Mouse (Mus musculus): ENCODE measurements at regions not wholly inside any gene's neighbourhood (a gene's known extent, or its start where the extent isn't known, plus 50 kb on each side); places are given as distances from the start of the nearest gene placed in this dataset.

GRCm38 (mm10) chr9:83326437-83327086 is 114.4 kb downstream of the Lca5 start:
- Histone ChIP-seq H3K4me2 (no peak overlapping the region), H3K4me1 (0 out of 2 replicates have a peak, but pooled peaks cover 2% of the 10 kb centered on the region), H3K9me3 (no peaks in the 10 kb centered on the region), H3K36me3 (no peaks in the 10 kb centered on the region), H3K27ac (no peak overlapping the region), H3K4me3 (no peak overlapping the region), H3K27me3 (no peaks in the 10 kb centered on the region), H3K9ac (no peak overlapping the region)
- 35% methylated on average over 7 of the region's 7 CpGs for WGBS
- ATAC-seq (ENCODE audit: borderline replicate concordance, extremely low read depth, low FRiP score, low TSS enrichment), result no peak

- no peaks in the 10 kb centered on the region for H3K27me3 ChIP-seq
- no peak overlapping the region for H3K4me3 ChIP-seq
- H3K9ac ChIP-seq, result no peak overlapping the region
- no peak overlapping the region for H3K27ac ChIP-seq
- ATAC-seq (ENCODE audit: borderline replicate concordance, extremely low read depth, low FRiP score, low TSS enrichment), result no peak
- H3K36me3 ChIP-seq, result no peaks in the 10 kb centered on the region
- H3K4me1 ChIP-seq, result 0 out of 2 replicates have a peak, but pooled peaks cover 2% of the 10 kb centered on the region
- no peaks in the 10 kb centered on the region for H3K9me3 ChIP-seq
- WGBS, result 17% methylated on average over 6 of the region's 6 CpGs
- H3K4me2 ChIP-seq, result no peak overlapping the region
These were observed 115.0 kb downstream of the Lca5 start for GRCm38 (mm10) chr9:83325910-83326309.

- WGBS, result 64% methylated on average over 3 of the region's 3 CpGs
- no peaks in the 10 kb centered on the region for H3K9me3 ChIP-seq
- H3K27me3 ChIP-seq, result no peaks in the 10 kb centered on the region
- no peak overlapping the region for H3K9ac ChIP-seq
- 0 out of 2 replicates have a peak, but pooled peaks cover 2% of the 10 kb centered on the region for H3K4me1 ChIP-seq
- H3K27ac ChIP-seq, result no peak overlapping the region
- no peak overlapping the region for H3K4me2 ChIP-seq
- H3K36me3 ChIP-seq, result no peaks in the 10 kb centered on the region
- H3K4me3 ChIP-seq, result no peak overlapping the region
- no peak for ATAC-seq (ENCODE audit: borderline replicate concordance, extremely low read depth, low FRiP score, low TSS enrichment)
These were observed 116.6 kb downstream of the Lca5 start for GRCm38 (mm10) chr9:83324336-83324735.

- no peaks in the 10 kb centered on the region for H3K9me3 ChIP-seq
- no peak overlapping the region for H3K4me3 ChIP-seq
- H3K36me3 ChIP-seq, result no peaks in the 10 kb centered on the region
- no peaks in the 10 kb centered on the region for H3K27me3 ChIP-seq
- H3K27ac ChIP-seq, result no peak overlapping the region
- H3K9ac ChIP-seq, result no peak overlapping the region
- H3K4me1 ChIP-seq, result 0 out of 2 replicates have a peak, but pooled peaks cover 2% of the 10 kb centered on the region
- 85% methylated on average over 8 of the region's 8 CpGs for WGBS
- no peak overlapping the region for H3K4me2 ChIP-seq
- ATAC-seq (ENCODE audit: borderline replicate concordance, extremely low read depth, low FRiP score, low TSS enrichment), result no peak
These were observed 117.8 kb downstream of the Lca5 start for GRCm38 (mm10) chr9:83322991-83323583.

- Histone ChIP-seq H3K4me3 (no peak overlapping the region), H3K4me1 (peaks cover 2% of the 10 kb centered on the region; the same call in 1 of the 2 replicates), H3K36me3 (no peaks in the 10 kb centered on the region), H3K9ac (no peak overlapping the region), H3K9me3 (no peaks in the 10 kb centered on the region), H3K27me3 (no peaks in the 10 kb centered on the region), H3K4me2 (no peak overlapping the region), H3K27ac (no peak overlapping the region)
- ATAC-seq (ENCODE audit: borderline replicate concordance, extremely low read depth, low FRiP score, low TSS enrichment), result no peak
These were observed 119.1 kb downstream of the Lca5 start for GRCm38 (mm10) chr9:83321793-83322192.

GRCm38 (mm10) chr9:83320834-83321233 is 120.1 kb downstream of the Lca5 start:
- Histone ChIP-seq H3K9me3 (no peaks in the 10 kb centered on the region), H3K27ac (no peak overlapping the region), H3K4me1 (no peaks in the 10 kb centered on the region; the same call in 1 of the 2 replicates), H3K36me3 (no peaks in the 10 kb centered on the region), H3K4me2 (no peak overlapping the region), H3K4me3 (no peak overlapping the region), H3K9ac (no peak overlapping the region), H3K27me3 (no peaks in the 10 kb centered on the region)
- WGBS, result 42% methylated on average over 4 of the region's 4 CpGs
- ATAC-seq (ENCODE audit: borderline replicate concordance, extremely low read depth, low FRiP score, low TSS enrichment), result no peak

- no peak overlapping the region for H3K4me2 ChIP-seq
- no peak overlapping the region for H3K27ac ChIP-seq
- H3K36me3 ChIP-seq, result no peaks in the 10 kb centered on the region
- H3K4me3 ChIP-seq, result no peak overlapping the region
- no peaks in the 10 kb centered on the region for H3K9me3 ChIP-seq
- 35% methylated on average over 2 of the region's 2 CpGs for WGBS
- peaks cover 12% of the 10 kb centered on the region; the same call in 1 of the 2 replicates for H3K4me1 ChIP-seq
- ATAC-seq (ENCODE audit: borderline replicate concordance, extremely low read depth, low FRiP score, low TSS enrichment), result no peak
- no peak overlapping the region for H3K9ac ChIP-seq
- H3K27me3 ChIP-seq, result no peaks in the 10 kb centered on the region
These were observed 124.1 kb downstream of the Lca5 start for GRCm38 (mm10) chr9:83316818-83317162.

GRCm38 (mm10) chr9:83315941-83316817 is 124.7 kb downstream of the Lca5 start:
- no peak for ATAC-seq (ENCODE audit: borderline replicate concordance, extremely low read depth, low FRiP score, low TSS enrichment)
- Histone ChIP-seq H3K27ac (no peak overlapping the region), H3K9me3 (no peaks in the 10 kb centered on the region), H3K36me3 (no peaks in the 10 kb centered on the region), H3K4me1 (peaks cover 12% of the 10 kb centered on the region; the same call in 1 of the 2 replicates), H3K4me2 (no peak overlapping the region), H3K4me3 (no peak overlapping the region), H3K9ac (no peak overlapping the region), H3K27me3 (no peaks in the 10 kb centered on the region)
- 49% methylated on average over 10 of the region's 10 CpGs for WGBS

GRCm38 (mm10) chr9:83308771-83309170 is 132.2 kb downstream of the Lca5 start:
- Histone ChIP-seq H3K4me1 (peaks cover 7% of the 10 kb centered on the region), H3K9me3 (no peaks in the 10 kb centered on the region), H3K27me3 (no peaks in the 10 kb centered on the region), H3K9ac (no peak overlapping the region), H3K27ac (no peak overlapping the region), H3K4me2 (no peak overlapping the region), H3K4me3 (no peak overlapping the region), H3K36me3 (no peaks in the 10 kb centered on the region)
- ATAC-seq (ENCODE audit: borderline replicate concordance, extremely low read depth, low FRiP score, low TSS enrichment), result no peak
- WGBS, result 68% methylated on average over 4 of the region's 4 CpGs

GRCm38 (mm10) chr9:83308092-83308491 is 132.8 kb downstream of the Lca5 start:
- Histone ChIP-seq H3K9me3 (no peaks in the 10 kb centered on the region), H3K9ac (no peak overlapping the region), H3K27ac (no peak overlapping the region), H3K4me3 (no peak overlapping the region), H3K27me3 (no peaks in the 10 kb centered on the region), H3K4me1 (peaks cover 7% of the 10 kb centered on the region), H3K4me2 (no peak overlapping the region), H3K36me3 (no peaks in the 10 kb centered on the region)
- 64% methylated on average over 4 of the region's 4 CpGs for WGBS
- no peak for ATAC-seq (ENCODE audit: borderline replicate concordance, extremely low read depth, low FRiP score, low TSS enrichment)

- H3K4me2 ChIP-seq, result no peak overlapping the region
- H3K4me3 ChIP-seq, result no peak overlapping the region
- no peak for ATAC-seq (ENCODE audit: borderline replicate concordance, extremely low read depth, low FRiP score, low TSS enrichment)
- 50% methylated on average over 11 of the region's 11 CpGs for WGBS
- no peaks in the 10 kb centered on the region for H3K27me3 ChIP-seq
- H3K9me3 ChIP-seq, result no peaks in the 10 kb centered on the region
- H3K36me3 ChIP-seq, result no peaks in the 10 kb centered on the region
- H3K27ac ChIP-seq, result no peak overlapping the region
- peaks cover 7% of the 10 kb centered on the region for H3K4me1 ChIP-seq
- no peak overlapping the region for H3K9ac ChIP-seq
These were observed 133.5 kb downstream of the Lca5 start for GRCm38 (mm10) chr9:83307349-83307938.

Measured in lung, embryonic 15.5 days (tissue).